Mouse (Mus musculus) cerebellum, adult 2 months (tissue): ENCODE measurements at regions not wholly inside any gene's neighbourhood (a gene's known extent, or its start where the extent isn't known, plus 50 kb on each side); places are given as distances from the start of the nearest gene placed in this dataset.

Experiments used
- CTCF ChIP-seq: fragments of 200-500 bp; IDR thresholded peaks from 2 replicates; pipeline ENCODE4 v1.5.1; 2011; ENCODE audit warnings: low read depth, mild to moderate bottlenecking, control low read depth, low read length, moderate library complexity, borderline replicate concordance; ENCODE audit not compliant: insufficient read depth
- POLR2A ChIP-seq: fragments of 200-500 bp; IDR thresholded peaks from 2 replicates; pipeline ENCODE4 v1.6.1; 2011; ENCODE audit warnings: low read length, control low read depth, borderline replicate concordance; ENCODE audit not compliant: insufficient read depth

DNA sequence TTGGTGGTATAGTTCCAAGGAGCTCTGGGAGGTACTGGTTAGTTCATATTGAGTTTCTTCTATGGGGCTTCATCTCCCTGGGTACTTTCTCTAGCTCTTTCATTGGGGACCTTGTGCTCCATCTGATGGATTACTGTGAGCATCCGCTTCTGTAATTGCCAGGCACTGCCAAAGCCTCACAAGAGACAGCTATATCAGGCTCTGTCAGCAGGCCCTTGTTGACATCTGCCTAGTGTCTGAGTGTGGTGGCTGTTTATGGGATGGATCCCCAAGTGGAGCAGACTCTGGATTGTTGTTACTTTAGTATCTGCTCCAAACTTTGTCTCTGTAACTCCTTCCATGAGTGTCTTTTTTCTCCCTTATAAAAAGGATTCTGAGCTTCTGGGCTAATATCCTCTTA, 502.6 kb upstream of the Cdh20 start:
- no peak for TF ChIP-seq CTCF
- TF ChIP-seq POLR2A: no peak
